18 mouse cellular contexts compared by ENCODE assay signal in genomic region chr2:54841245-54841644, GRCm38 (mm10).
"Had no signal": no experiment of that assay in that cellular context is flagged by ENCODE, and none has a peak within 500 bp of the region (broad histone marks: within the 10 kb centered on the region; RNA-seq: fewer than 3 reads in every experiment).

No protein-coding gene starts in this region.

- H3K4me1 ChIP-seq: limb, embryonic 12.5 days; liver, embryonic 13.5 days; lung, embryonic 15.5 days; megakaryocyte, embryonic 14.5 days; midbrain, embryonic 12.5 days; stomach, embryonic 15.5 days had no signal

- H3K9ac ChIP-seq: limb, embryonic 12.5 days; liver, embryonic 13.5 days; liver, postnatal 0 days; lung, embryonic 15.5 days; midbrain, embryonic 12.5 days; stomach, embryonic 15.5 days had no signal

- H3K27ac ChIP-seq: limb, embryonic 12.5 days; liver, embryonic 13.5 days; lung, embryonic 15.5 days; macrophage; midbrain, embryonic 12.5 days; stomach, embryonic 15.5 days had no signal

- H3K4me2 ChIP-seq: limb, embryonic 12.5 days; liver, embryonic 13.5 days; lung, embryonic 15.5 days; midbrain, embryonic 12.5 days; stomach, embryonic 15.5 days had no signal

- H3K4me3 ChIP-seq: limb, embryonic 12.5 days; liver, embryonic 13.5 days; lung, embryonic 15.5 days; megakaryocyte, embryonic 14.5 days; midbrain, embryonic 12.5 days; myocyte; stomach, embryonic 15.5 days had no signal

- DNase-seq: kidney, adult 2 months; kidney, postnatal 36 days; layer of hippocampus, adult 9-11 months; liver; liver, embryonic 13.5 days; liver, postnatal 0 days; lung, postnatal 14 days; right cerebral cortex, postnatal 14 days; thymus, adult 2 months; thymus, postnatal 25 days had no signal

- ATAC-seq: intestine, embryonic 16.5 days; liver, postnatal 0 days had no signal

- H3K27me3 ChIP-seq: limb, embryonic 12.5 days; liver, embryonic 13.5 days; lung, embryonic 15.5 days; megakaryocyte, embryonic 14.5 days; midbrain, embryonic 12.5 days; stomach, embryonic 15.5 days had no signal

- H3K36me3 ChIP-seq: limb, embryonic 12.5 days; liver, embryonic 13.5 days; lung, embryonic 15.5 days; midbrain, embryonic 12.5 days; stomach, embryonic 15.5 days had no signal

- H3K9me3 ChIP-seq: limb, embryonic 12.5 days; liver, embryonic 13.5 days; lung, embryonic 15.5 days; megakaryocyte, embryonic 14.5 days; midbrain, embryonic 12.5 days; stomach, embryonic 15.5 days had no signal
